Mouse (Mus musculus) neutrophil, adult 65 days (primary cell): ENCODE data around the gene Prl2b1. TPM values are rescaled to one million over a fixed set of nuclear protein-coding genes. Genes with fewer than 3 reads are reported as not detected.

Experiments used
- total RNA-seq: library from RNA; stranded (reverse); gene quantifications from 2 replicates; pipeline ENCODE4 v1.2.4, GENCODE M21; 2023

Prl2b1 gene
- not detected in 2 replicates for total RNA-seq

GRCm38 (mm10) chr13:27390746-27391145 is at the start of gene Prl2b1:
TSS of gene Prl2b1 (minus strand) at chr13:27390846.

GRCm38 (mm10) chr13:27438588-27438987 is 47.9 kb upstream of the Prl2b1 start, which contains the start of gene Prl8a6:
TSS of gene Prl8a6 (minus strand) at chr13:27438688.

GRCm38 (mm10) chr13:27345373-27345772 is 45.3 kb downstream of the Prl2b1 start, which contains the start of gene Prl8a2:
TSS of gene Prl8a2 (plus strand) at chr13:27345673.

Other genes starting within 250 kb of the Prl2b1 start
- not detected in 2 replicates for gene Prl3d3, start 234.1 kb downstream of the Prl2b1 start, total RNA-seq
- gene Prl3c1, start 194.2 kb downstream of the Prl2b1 start, total RNA-seq = not detected in 2 replicates
- not detected in 2 replicates for gene Prl3b1, start 149.0 kb downstream of the Prl2b1 start, total RNA-seq
- not detected in 2 replicates for gene Prl3a1, start 131.4 kb downstream of the Prl2b1 start, total RNA-seq
- not detected in 2 replicates for gene Prl6a1, start 78.2 kb downstream of the Prl2b1 start, total RNA-seq
- gene Prl8a2, start 45.2 kb downstream of the Prl2b1 start, total RNA-seq = not detected in 2 replicates
- not detected in 2 replicates for gene Prl8a6, start 47.8 kb upstream of the Prl2b1 start, total RNA-seq
- not detected in 2 replicates for gene Prl8a8, start 122.4 kb upstream of the Prl2b1 start, total RNA-seq
- gene Prl8a9, start 173.8 kb upstream of the Prl2b1 start, total RNA-seq = not detected in 2 replicates
- gene Prl8a1, start 191.3 kb upstream of the Prl2b1 start, total RNA-seq = not detected in 2 replicates
- not detected in 2 replicates for gene Prl7b1, start 219.7 kb upstream of the Prl2b1 start, total RNA-seq